Comparison of ENCODE assay signal across 19 mouse cellular contexts in the genomic region with DNA sequence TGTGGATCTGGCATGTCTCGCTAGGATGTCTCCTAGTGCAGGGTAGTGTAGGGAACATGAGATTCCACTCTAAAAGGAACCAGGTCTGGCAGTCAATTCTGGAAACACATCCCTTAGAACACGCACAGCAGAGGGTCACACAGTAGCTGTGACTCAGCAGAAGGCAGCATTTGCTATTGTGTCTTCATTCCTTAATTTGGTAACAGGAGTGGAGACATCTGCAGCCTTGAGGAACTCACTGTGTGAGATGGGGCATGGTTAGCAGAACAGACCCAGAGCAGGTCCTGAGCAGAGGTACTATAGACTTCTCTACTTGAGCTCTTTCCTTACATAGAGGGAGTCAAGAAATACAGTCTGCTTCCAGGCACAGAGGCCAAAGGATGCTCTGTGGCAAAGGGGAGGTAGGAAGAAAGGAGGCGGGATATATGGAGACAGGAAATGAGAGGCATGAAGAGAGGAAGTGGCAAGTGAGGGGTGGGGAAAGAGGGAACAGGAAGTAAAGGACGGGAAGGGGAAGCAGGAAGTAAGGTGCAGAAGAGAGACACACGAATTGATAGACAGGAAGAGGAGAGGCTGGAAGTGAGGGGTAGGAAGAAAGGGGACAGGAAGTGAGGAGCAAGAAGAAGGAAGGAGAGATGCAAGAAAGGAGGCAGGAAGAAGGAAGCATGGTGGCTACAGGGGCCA.
"Had no signal": no experiment of that assay in that cellular context is flagged by ENCODE, and none has a peak within 500 bp of the region (broad histone marks: within the 10 kb centered on the region; RNA-seq: fewer than 3 reads in every experiment).

No protein-coding gene starts in this region.

- H3K9ac ChIP-seq: kidney, embryonic 15.5 days; liver, embryonic 13.5 days; midbrain, embryonic 13.5 days had no signal

- H3K4me3 ChIP-seq: kidney, embryonic 15.5 days; left cerebral cortex, adult 2 months; liver, embryonic 13.5 days; megakaryocyte, embryonic 14.5 days; midbrain, embryonic 10.5 days; midbrain, embryonic 13.5 days had no signal

- H3K4me2 ChIP-seq: kidney, embryonic 15.5 days; liver, embryonic 13.5 days; midbrain, embryonic 13.5 days had no signal

- H3K4me1 ChIP-seq: kidney, embryonic 15.5 days; liver, embryonic 13.5 days; megakaryocyte, embryonic 14.5 days; midbrain, embryonic 10.5 days; midbrain, embryonic 13.5 days had no signal

- H3K36me3 ChIP-seq: kidney, embryonic 15.5 days; liver, embryonic 13.5 days; midbrain, embryonic 10.5 days had no signal

- ATAC-seq: midbrain, embryonic 13.5 days had no signal

- H3K27me3 ChIP-seq: kidney, embryonic 15.5 days; liver, embryonic 13.5 days; megakaryocyte, embryonic 14.5 days; midbrain, embryonic 13.5 days had no signal

- H3K9me3 ChIP-seq: kidney, embryonic 15.5 days; liver, embryonic 13.5 days; megakaryocyte, embryonic 14.5 days; midbrain, embryonic 10.5 days; midbrain, embryonic 13.5 days had no signal

- DNase-seq: kidney, postnatal 10 days; kidney, postnatal 36 days; layer of hippocampus, postnatal 36 days; liver, embryonic 13.5 days; lung, adult 2 months; lung, postnatal 14 days; lung, postnatal 4 days; right cerebral cortex, adult 18-20 months; right cerebral cortex, postnatal 14 days; right cerebral cortex, postnatal 4 days; thymus, adult 2 months; thymus, postnatal 14 days; thymus, postnatal 4 days had no signal

- H3K27ac ChIP-seq: kidney, embryonic 15.5 days; left cerebral cortex, adult 2 months; liver, embryonic 13.5 days; midbrain, embryonic 10.5 days; midbrain, embryonic 13.5 days; stomach, postnatal 0 days had no signal
